Mouse (Mus musculus): ENCODE measurements around the gene Polr3g.
"Not testable (repeated sequence)": the region's sequence is repeated elsewhere in the genome, so short reads cannot be mapped to it uniquely, and the experiment has no call there.

Gene Polr3g

GRCm38 (mm10) chr13:81710775-81711545, at the start of gene Polr3g, which contains the start of gene Mblac2:
Gene Polr3g, minus strand, starts transcription at chr13:81711013.
Gene Mblac2, plus strand, starts transcription at chr13:81711341.
- peak; percentile 85 for DNase-seq (ENCODE audit: extremely low read depth, low read depth)

DNA sequence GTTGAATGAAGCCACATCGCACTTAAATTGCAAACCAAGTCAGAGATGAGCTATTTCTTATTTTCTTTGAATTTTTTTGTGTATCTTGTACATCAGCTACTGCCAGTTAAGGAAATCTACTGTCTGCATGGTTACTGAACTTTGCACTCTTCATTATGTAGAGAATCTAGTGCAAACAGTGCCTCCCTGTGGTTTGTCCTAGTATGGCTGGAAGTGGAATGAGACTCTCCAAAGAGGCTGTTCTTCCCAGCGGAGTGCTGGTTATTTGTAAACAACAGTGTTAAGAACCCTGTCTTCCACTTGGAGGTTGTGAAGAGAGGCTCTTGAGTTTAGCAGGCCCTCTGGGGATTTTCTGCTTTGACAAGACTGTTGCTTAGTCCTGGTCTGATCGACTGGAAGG, 49.6 kb upstream of the Polr3g start:
- peak; percentile 52 for DNase-seq (ENCODE audit: extremely low read depth, low read depth)

DNA sequence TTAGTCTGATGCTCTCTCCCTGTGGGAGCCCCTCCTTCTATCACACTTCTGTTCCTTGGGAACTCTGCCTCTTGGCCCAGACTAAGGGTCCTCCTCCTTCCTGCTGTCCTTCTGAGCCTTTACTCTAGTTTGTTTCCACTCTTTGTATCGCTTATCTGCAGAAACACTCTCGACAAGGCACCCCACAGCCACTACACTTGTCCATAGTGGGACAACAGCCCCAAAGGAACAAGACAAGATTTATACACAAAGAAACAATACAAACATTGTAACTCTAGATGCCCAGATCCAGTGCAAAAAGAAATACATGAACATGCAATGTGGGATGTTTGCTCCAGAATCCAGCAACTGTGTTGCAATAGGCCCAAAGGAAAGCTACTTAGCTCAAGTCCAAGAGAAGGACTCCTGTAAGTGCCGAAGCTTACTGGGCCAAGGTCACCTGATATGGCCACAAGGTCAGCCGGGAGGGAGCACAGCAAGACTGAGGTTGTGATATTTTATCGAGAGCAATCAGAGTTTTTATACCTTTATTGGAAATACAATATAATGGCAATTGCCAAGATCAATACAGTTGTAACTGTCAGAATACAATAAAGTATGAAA, 46.3 kb upstream of the Polr3g start:
- DNase-seq (ENCODE audit: extremely low read depth, low read depth) = no peak

GRCm38 (mm10) chr13:81755324-81755723, 44.5 kb upstream of the Polr3g start:
- no peak for DNase-seq (ENCODE audit: extremely low read depth, low read depth)

GRCm38 (mm10) chr13:81754878-81755277, 44.1 kb upstream of the Polr3g start:
- no peak for DNase-seq (ENCODE audit: extremely low read depth, low read depth)

GRCm38 (mm10) chr13:81744092-81744396, 33.2 kb upstream of the Polr3g start:
- DNase-seq (ENCODE audit: extremely low read depth, low read depth) = no peak

- no peak for DNase-seq (ENCODE audit: extremely low read depth, low read depth)
Observed at GRCm38 (mm10) chr13:81743391-81744091, 32.7 kb upstream of the Polr3g start.

- peak; percentile 52 for DNase-seq (ENCODE audit: extremely low read depth, low read depth)
Observed at GRCm38 (mm10) chr13:81740898-81741297, 30.1 kb upstream of the Polr3g start.

GRCm38 (mm10) chr13:81736606-81737005, 25.8 kb upstream of the Polr3g start:
- DNase-seq (ENCODE audit: extremely low read depth, low read depth) = no peak

- no peak for DNase-seq (ENCODE audit: extremely low read depth, low read depth)
Observed at GRCm38 (mm10) chr13:81730362-81730761, 19.5 kb upstream of the Polr3g start.

DNA sequence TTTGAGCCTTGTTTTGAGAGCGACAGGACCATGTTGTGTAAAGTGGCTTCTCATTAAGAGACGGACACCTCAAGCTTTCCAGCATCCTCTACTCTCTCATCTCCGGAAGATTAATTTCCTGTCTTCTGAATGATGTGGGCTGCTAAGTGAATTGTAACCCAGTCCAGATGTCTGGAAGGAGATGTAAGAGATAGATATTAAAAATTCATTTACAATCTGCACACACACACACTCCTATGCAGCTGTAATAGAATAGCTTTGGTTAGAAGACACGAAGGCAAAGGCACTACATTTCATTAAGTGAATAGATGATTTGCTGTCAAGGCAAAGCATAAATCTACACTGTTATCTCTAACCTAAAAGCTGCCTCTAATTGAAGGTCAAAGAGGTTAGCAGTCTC, 18.3 kb upstream of the Polr3g start:
- DNase-seq (ENCODE audit: extremely low read depth, low read depth) = no peak

- not testable (repeated sequence) for DNase-seq (ENCODE audit: extremely low read depth, low read depth)
Observed at GRCm38 (mm10) chr13:81728141-81728540, 17.3 kb upstream of the Polr3g start.

DNA sequence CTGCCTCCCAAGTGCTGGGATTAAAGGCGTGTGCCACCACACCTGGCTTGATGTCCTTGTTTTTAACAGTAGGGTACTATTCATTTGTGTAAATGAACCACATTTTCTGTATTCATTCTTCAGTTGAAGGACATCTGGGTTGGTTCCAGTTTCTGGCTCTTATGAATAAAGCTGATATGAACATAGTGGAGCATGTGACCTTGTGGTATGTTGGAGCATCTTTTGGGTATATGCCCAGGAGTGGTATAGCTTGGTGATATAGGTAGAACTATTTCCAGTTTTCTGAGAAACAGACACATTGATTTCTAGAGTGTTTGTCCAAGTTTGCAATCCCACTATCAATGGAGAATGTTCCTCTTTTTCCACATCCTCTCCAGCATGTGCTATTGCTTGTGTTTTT, 3.1 kb upstream of the Polr3g start:
- peak; percentile 32 for DNase-seq (ENCODE audit: extremely low read depth, low read depth)

DNA sequence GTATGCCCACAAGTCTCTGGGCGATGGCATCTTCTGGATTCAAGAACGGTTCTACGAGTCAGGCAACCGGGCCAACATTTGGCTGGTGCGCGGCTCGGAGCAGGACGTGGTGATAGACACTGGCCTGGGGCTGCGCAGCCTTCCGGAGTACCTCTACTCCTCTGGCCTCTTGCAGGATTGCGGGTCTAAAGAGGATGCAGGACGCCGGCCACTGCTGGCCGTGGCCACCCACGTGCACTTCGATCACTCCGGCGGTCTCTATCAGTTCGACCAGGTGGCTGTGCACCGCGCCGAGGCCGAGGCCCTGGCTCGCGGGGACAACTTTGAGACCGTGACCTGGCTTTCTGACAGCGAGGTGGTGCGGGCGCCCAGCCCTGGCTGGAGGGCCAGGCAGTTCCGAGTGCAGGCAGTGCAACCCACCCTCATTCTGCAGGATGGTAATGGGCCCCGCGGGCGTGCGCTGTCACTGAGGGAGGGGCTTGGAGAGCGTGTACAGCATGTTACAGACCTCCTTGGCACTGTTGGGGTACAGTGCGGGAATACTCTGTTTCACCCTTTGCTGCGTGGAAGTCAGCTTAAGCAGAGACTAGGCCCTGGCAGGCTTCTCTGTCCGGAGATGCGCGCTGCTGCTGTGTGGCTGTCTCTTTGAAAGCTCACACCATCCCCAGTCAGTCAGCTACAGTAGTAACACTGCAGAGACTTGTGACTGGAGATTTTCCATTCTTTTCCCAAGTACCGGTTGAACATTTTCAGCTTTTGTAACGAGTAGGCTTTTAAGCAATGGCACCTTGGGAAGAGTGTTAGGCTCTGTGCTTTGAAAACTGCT, 946 bp upstream of the Polr3g start:
- DNase-seq (ENCODE audit: extremely low read depth, low read depth) = no peak

DNA sequence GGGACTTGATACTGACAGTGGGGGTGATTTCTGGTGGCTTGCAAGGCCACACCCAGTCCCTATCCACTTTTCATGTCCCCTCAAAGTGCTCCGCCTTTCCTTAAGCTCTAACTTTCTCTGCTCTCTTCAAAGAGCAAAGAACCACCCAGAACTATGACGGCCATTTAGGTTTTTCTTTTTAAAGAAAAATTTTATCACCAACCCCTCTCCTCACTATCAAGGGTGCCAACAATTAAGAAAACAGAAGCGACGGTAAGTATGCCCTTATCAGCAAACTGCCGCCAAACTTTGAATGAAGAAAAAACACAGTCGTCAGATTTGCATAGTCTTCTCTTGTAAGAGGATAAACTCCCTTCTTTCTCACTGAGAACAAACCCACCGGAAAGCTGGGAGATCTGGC, 547 bp downstream of the Polr3g start:
- peak; percentile 68 for DNase-seq (ENCODE audit: extremely low read depth, low read depth)

DNA sequence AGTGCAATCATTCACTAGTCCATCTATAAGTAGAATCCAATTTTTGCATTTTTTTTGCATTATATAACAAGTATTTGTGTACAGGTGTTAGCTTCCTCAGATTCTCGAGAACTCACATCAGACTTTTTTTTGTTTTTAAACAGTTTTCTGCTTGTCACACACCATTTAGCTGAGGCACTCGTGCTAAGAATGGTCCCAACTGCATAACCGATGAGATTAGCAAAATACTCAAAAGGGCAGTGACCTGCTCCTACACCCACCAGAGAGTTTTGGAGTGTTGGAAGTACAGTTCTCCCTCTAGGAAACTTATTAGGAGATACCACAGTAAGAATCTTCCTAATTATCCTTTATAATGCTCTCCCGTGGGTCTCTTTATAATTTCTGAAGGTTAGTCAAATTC, 1.0 kb downstream of the Polr3g start:
- no peak for DNase-seq (ENCODE audit: extremely low read depth, low read depth)

- no peak for DNase-seq (ENCODE audit: extremely low read depth, low read depth)
Observed at GRCm38 (mm10) chr13:81706311-81706710, 4.5 kb downstream of the Polr3g start.

DNA sequence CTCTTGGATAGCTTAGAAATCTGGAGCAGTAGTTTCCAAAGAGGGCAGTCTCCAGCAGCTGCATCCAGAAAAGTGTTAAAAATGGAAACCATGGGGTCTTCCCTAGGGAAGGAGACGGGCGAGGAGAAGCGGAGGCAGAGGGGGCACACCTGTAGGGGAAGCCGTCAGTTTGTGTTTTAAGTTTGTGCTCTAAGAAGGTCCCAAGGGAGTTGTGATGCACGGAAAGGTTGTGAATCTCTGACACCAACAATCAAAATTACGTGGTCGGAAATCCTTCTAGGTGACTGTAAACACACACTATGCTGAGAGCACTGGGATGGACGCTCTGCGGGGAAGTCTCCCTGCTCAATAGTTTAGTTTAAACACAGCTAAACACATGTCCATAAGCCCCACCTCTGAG, 7.2 kb downstream of the Polr3g start:
- DNase-seq (ENCODE audit: extremely low read depth, low read depth) = no peak

GRCm38 (mm10) chr13:81703148-81703547, 7.7 kb downstream of the Polr3g start:
- DNase-seq (ENCODE audit: extremely low read depth, low read depth) = no peak

DNA sequence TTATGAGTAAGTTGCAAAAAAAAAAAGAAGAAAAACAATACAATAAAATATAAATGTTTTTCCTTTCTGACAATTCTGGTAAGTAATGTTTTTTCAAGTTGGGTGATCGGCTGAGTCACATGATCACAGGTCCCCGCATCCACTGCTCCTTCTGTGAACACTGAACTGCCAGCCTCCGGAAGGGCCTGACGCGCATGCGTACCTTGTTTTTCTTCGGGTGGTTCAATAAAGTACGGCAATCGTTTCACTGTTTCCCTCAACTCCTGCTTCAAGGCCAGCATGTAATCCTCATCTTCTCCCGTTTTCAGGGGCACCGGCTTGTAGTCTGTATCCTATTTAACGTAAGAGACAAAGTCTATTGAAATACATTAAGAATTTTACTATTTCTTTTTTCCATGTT, 16.4 kb downstream of the Polr3g start:
- no peak for DNase-seq (ENCODE audit: extremely low read depth, low read depth)

DNA sequence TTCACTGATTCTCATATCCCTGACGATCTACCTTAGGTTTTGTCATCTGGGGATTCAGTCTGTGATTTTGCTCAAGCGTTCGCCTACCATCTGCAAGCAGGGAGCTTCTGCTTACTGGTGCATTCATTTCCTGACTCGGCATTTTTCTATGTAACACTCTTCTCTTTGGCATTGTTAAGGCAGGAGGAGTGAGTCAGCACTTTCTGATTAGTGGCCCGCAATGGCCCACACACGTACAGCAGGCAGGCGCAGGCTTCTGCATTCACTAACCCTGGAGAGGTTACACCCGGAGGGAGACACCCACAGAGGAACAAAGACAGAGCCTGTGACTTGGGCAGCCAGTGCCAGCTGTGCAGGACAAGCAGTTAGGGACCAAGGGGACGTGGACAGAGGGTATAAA, 19.2 kb downstream of the Polr3g start:
- DNase-seq (ENCODE audit: extremely low read depth, low read depth) = peak; percentile 75

GRCm38 (mm10) chr13:81690477-81690876, 20.3 kb downstream of the Polr3g start:
- peak; percentile 57 for DNase-seq (ENCODE audit: extremely low read depth, low read depth)

Measured in MEL-GATA-1-ER (cell line).